Mouse (Mus musculus) cerebral cortex, adult 2 months (tissue): ENCODE data around the gene Lipa.

Source experiments
- WGBS: fragments of 180-500 bp; shearing (Covaris S2); methylation state at CpG from one replicate; pipeline ENCODE4 v1.1.7; 2018; 5-methylcytosine and 5-hydroxymethylcytosine counted together

Lipa gene

DNA sequence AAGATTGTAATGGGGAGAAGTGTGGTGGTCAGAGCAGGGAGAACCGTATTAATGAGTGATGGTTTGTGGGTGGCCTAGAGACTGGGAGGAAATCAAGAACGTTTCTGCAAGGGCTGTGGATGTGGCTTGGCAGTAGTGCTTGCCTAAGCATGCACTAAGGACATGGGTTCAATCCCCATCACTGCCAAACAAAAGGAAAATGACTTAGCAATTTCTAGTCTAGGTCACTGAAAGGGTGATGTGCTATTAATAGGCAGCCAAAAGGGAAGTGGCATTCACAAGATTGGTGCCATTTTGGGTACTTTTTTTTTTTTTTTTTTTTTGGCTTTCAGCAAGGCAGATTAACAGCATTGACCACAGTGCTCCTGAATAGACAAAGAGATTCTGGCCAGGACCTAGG lies 5.9 kb downstream of the Lipa start:
- 57% methylated on average over 2 of the region's 2 CpGs for WGBS

DNA sequence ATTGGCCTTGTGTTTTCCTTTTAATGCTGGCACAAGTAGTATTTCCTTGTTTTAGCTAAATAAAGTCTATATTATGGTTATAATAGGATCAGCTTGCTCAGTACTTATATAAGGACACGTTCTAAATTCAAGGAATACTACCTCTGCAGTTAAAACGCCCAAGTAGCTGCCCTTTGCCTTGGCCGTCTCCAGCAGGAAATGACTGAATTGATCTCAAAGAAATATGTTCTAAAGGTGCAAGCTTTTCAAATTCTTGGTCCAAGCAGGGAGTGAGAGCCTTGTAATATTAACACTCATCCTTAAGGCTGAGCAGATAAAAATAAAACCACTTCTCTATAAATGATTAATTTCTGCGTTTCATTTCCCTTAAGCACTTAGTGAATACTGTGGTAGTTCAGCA lies 7.2 kb downstream of the Lipa start:
- 79% methylated on average over 4 of the region's 4 CpGs for WGBS

DNA sequence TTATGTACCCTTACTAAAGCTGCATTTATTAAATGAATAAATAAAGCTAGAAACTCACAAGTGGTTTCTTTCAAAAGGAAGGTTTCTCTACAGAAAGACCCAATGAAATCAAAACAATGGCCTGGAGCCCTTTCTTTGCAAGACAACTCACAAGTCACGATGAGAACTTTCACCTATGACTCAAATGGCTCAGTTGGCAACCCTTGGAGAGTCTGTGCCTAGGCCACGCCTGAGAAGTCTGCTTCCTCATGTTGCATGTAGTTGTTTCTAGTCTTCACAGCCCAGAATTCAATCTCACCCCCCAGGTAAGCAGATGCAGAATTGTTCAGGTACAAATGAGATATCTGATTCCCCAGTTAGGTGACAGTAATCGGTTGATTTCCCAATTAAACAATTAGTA lies 7.6 kb downstream of the Lipa start:
- WGBS = 86% methylated on average over 3 of the region's 3 CpGs

DNA sequence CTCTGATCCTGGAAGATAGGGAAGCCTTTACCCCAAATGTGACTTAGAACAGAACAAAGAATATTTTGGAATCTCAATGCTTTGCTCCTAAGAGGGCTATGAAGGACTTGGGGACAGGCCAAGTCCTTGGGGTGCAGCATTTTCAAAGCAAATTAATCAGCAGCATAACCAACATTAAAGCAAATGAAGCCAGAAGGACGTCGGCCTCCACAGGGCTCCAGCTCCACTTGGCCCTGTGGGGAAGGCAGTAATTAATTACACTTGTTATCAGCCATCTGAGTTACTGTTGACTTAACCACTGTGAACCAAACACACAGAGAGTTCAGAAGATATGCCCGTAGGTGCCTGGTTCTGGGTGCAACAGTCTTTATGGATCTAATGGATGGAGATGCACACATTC lies 8.5 kb downstream of the Lipa start:
- WGBS = 68% methylated on average over 3 of the region's 3 CpGs

DNA sequence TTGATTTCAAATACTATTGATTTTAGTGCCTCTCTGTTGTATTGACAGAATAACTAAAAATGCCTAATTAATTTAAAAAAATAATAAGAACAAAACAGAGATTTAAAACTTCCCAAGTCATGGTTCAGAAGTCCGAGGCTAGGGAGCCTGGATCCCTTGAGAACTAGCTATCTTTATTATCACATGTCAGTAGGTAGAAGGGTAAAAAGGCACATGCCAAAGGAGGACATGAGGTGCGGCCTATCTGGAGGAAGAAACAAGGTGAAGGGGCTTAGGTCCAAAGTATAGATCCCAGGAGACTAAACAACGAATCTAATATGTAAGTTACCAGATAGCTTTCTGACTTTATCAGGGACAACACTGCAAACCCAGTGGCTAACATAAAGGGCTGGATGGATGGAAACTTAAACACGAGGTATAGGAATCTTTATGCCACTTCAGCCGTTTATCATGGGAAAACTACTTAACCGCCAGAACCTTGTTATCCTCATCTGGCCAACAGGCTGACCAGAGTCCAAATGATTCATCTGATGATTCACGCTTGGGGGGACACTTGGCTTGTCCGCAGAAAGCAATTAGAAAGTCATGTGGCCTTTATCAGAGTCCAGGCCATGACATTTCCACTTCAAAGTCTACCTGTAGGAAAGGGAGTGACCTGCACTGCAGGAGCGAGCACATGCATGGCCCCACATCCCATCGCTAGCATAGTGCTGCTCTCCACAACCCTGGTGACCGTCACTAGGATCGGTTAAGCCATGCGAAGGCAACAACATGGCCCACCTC lies 9.3 kb downstream of the Lipa start:
- 92% methylated on average over 13 of the region's 13 CpGs for WGBS

DNA sequence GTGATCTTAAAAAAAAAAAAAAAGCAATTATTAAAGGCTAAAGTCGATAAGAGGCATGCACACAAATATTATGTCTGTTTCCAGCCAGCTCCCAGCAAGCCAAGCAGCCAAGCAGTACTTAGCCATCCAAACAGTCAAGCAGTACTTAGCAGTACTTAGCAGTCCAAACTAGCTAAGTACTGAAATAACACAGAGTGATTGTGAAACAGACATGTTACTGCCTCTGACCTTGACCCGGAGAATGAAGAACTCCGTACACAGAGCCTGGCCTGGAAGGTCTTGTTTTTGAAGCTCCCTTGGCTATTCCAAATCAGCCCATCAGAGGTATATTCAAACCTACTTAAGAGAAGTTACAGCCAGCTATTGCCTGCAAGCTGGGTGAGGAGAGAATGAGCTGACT lies 10.1 kb downstream of the Lipa start:
- WGBS = 91% methylated on average over 3 of the region's 3 CpGs

DNA sequence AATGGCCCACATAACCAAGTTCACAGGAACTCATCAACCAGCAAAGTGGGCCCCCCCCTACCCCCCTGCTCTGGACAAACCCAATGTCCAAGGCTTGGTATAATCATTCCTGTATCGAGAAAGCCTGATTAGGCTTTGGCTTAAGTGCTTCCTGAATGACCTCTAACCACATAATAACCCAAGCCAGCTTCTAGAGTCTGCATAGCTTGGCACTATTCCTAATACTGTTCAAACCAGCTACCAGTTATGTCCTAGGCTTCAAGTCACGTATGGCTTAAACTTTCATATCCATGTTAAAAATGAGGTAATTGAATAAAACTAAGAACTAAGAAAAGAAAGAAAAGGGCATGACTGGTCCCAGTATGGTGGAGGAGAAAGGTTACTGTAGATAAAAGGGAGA lies 10.9 kb downstream of the Lipa start:
- 93% methylated on average over 2 of the region's 2 CpGs for WGBS

DNA sequence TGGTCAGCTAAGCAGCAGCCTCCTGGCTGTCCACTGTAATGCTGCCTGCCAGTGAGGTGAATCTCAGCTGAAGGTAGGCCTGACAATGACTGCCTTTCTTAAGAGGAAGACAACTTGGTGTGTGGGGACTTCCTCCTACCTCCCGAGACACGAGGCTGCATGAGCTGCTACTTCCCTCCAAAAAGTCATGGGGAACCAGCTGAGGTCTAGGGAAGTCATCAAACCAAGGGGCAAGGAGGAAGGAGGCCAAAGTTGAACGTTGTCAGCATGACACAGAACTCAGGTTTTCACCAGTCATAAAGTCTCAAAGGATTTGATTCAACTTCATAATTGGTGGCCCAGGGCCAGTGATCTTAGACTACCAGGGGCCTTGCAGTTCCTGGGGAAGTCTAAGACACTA lies 11.6 kb downstream of the Lipa start:
- WGBS = 69% methylated on average over 3 of the region's 3 CpGs

DNA sequence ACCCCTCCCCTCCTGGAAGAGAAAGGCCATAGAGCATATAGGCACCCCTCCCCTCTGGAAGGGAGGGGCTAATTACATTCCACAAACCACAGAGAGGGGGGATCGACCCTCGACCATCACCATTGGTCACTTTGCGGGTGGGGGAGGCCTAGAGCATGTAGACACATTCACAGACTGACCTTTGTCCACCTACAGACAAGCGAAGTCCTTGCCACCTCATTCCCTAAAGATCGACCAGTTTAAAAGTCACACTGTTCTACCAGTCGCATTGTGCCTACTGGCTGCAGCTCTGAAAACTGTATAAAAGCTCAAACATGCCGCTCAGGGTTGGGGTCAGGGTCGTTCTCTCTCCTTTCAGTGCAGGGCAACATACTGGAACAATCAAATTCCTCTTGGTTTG lies 15.7 kb downstream of the Lipa start:
- WGBS = 82% methylated on average over 8 of the region's 8 CpGs

DNA sequence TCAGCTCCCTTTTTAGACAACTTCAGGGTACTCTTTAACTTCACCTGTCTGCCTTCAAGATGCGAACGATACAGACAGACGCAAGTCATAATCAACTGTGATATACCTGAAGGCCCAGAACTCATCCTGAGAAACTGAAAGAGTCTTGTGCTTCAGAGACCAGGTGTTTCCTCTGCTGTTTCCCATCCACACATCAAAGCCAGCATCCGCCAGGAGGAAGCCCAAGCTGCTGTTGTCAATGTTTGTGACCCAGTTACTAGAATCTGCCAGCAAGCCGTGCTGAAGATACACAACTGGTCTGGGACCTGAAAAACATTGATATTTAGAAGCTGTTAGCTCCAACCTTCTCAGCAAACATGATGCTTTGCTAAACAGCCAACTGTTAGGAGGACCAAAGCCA lies 16.6 kb downstream of the Lipa start:
- WGBS = 86% methylated on average over 5 of the region's 5 CpGs

DNA sequence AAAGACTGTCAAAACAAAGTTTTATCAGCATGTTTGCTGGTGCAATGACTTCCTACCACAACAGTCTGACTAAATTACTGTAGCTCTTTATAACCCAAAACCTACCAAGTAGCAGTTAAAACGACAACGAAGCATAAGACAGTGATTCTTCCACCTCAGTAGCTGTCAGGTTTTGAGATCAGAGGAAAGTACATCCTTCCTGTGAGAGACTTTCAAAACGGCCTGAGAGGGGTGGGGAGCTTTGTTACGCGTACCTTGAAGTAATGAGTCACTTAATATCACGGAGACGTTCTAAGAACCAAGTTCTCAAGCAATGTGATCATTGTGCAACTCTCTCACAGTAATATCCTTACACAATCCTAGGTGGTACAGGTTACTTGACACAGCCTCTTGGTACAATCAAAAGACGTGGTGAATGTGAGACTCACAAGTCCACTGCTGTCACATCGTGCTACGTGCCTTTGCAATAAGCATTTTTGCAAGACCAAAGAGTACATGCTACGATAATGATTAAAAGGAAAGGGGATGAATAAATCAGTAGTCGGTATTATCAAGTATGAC lies 22.0 kb downstream of the Lipa start:
- WGBS = 86% methylated on average over 12 of the region's 12 CpGs

DNA sequence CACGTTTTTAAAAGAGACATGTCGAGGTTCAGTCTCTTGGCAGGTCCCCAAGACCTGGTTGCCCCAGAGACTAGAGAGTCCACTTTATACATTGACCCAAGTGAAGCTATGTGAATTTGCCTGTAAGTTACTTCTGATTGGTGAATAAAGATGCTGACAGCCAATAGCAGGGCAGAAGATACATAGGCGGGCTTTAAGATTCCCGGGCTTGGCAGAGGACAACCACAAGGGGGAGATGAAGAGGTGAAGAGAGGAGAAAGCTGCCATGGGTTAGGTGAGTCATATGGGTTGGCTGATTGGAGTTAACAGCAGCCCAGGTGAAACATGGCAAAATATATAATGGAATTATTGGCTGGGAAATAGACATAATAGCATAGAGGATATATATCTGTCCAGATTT lies 26.5 kb downstream of the Lipa start:
- 53% methylated on average over 4 of the region's 4 CpGs for WGBS

DNA sequence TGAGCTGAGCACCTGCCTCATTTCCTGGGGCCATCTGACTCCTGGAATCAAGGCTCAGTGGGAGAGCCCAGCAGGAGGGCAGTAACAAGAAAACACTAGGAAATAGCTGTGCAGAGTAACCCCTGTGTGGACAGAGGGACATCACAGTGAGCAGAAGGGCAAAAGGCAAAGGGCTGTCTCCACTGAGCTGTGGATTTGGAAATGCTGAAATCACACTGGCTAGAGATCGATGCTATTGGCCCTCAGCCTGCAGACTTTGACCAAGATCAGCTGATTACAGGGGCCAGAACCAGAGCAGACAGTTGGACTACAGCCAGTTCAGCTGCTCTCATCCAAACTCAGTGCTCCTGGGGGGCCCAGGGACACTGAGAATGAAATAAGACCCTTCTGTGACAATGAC lies 30.9 kb downstream of the Lipa start:
- 47% methylated on average over 1 of the region's 1 CpGs for WGBS

DNA sequence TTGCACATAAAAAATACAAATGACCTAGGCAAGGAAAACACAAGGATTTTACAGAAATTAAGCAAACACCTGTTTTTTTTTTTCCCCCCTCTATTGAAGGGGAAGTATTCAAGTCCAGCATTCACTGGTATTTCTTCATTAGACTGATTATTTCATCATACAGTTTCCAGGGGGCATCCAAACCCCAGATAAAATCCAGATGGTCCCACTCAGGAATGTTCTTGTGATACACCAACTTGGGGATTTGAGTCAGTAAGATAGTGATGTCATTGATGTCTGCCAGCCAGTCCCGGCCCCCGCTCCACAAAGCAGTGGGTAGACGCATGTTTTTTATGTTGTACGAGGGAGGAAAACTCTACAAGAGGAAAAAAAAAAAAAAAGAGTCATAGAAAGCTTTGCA lies 33.4 kb downstream of the Lipa start:
- 82% methylated on average over 4 of the region's 4 CpGs for whole genome bisulfite sequencing

DNA sequence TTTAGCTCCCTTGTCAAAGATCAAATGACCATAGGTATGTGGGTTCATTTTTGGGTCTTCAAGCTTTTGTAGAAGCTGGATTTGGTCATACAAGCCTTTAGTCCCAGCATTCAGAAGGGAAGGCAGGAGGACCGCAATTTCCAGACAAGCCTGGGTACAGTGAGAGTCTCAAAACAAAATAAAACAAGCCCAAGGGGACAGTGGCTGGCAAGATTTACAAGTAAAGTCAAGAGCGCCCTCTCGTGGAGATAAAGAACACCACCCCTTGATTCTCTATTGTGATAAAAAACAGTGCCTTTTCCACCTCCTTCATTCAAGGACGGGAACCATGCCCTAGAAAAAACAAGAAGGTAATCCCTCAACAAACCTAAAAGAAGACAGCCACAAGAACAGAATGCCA lies 43.7 kb downstream of the Lipa start:
- 12% methylated on average over 4 of the region's 4 CpGs for WGBS

DNA sequence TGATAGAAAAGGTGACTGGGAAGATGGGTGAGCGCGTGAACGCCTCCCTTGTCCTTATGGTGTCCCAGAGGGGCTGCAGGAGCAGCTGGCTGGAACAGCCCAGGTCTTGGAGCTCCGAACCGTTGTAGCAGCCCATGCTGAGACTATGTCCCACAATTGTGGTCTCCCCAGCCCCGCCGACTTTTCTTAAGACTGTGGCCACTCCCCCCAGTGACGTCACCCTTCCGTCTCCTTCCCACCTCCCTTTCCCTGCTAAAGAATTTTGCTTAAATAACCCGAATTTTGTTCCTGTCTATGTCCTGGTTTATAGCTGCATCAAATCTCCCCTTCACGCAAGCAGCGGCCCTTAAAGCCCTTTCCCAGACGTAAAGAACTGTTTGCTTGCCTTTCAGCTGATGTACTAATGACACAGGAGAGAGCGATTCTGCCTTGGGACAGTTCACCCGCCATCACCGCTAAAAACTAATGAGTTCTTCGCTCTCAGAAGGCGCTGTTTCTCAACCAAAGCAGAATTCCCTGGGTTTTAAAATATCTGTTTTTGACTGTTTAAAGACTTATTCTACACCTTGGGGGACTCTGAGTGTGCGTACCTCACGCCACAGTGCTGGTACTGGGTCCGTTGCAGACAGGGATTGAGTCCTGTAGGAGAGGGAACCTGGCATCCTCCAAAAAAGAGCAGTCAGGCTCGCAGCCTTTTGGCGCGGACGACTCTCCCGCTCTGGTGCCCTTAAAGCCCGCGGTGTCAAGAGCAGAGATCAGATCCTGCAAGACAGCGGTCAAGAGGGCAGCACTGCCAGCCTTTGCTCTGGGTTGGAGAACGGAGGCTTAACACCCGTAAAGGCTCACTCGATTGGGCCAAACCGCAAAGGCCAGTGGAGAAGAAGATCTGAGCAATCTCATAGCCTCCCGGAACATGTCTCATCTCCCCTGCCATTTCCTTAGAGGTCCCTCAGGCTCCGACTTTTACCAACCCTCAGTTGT lies 52.0 kb downstream of the Lipa start, which contains the start of gene Ch25h:
TSS of gene Ch25h (minus strand) at position 174 of the 981 bp plus-strand sequence.
- WGBS = 5% methylated on average over 35 of the region's 35 CpGs

DNA sequence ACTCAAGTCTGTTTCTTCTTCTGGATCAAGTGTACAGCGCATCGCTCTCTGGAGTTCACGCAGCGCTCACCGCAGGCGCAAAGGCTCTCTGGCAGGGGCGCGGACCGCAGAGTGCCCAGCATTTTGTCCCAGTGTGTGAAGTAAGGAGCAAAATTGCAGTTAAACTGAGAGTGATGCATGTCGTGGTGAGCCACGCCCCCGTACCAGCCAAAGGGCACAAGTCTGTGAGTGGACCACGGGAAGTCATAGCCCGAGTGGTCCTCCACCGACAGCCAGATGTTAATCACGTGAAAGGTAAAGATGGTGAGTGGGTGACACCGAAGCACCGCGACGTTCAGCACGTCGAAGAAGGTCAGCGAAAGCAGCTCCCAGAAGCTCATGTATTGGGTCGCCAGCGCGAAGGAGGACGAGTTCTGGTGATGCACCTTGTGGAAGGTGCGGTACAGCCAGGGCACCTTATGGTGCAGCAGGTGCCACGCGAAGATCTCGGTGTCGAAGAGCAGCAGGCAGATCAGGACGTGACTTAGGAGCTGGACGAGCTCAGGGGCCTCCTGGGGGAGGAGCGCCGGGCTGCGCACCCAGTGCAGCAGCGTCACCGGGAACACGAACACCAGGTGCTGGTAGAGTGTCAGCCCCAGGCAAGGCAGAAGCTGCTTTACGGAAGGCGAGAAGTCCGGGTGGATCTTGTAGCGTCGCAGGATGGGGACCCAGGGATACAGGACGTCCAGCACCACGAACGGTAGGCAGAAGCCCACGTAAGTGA lies 52.9 kb downstream of the Lipa start:
- WGBS = 6% methylated on average over 49 of the region's 49 CpGs

DNA sequence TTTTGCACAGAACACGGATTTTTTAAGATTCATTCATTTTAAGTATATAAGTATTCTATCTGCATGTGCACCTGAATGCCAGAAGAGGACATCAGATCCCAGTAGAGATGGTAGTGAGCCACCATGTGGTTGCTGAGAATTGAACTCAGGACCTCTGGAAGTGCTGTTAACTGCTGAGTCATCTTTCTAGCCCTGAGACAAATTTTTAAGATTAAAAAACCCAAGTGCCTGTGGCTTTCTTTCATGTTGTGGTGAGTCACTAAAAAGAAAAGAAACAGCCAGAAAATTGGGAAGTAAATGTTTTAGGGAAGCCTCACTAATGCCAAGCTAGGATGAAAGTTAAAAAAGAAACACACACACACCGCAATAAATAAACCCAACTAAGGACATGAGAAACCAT lies 55.6 kb downstream of the Lipa start:
- WGBS = 84% methylated on average over 2 of the region's 2 CpGs

DNA sequence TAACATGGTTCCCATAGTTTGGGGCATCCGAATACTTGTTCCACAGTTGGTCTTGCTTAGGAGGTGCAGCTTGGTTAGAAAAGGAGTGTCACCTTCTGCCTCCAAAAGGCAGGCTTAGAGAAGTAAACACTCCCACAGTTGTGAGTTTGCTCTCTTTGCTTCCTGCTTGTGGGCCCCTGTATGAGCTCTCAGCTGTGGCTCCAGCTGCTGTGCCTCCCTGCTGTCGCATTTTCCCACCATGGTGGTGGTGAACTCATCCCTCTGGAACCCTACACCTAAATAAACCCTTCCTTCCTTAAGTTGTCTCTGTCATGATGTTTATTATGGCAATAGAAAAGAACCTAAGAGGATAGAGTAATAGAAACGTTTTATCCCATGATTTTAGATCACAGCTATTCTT lies 58.5 kb downstream of the Lipa start:
- 74% methylated on average over 3 of the region's 3 CpGs for WGBS

DNA sequence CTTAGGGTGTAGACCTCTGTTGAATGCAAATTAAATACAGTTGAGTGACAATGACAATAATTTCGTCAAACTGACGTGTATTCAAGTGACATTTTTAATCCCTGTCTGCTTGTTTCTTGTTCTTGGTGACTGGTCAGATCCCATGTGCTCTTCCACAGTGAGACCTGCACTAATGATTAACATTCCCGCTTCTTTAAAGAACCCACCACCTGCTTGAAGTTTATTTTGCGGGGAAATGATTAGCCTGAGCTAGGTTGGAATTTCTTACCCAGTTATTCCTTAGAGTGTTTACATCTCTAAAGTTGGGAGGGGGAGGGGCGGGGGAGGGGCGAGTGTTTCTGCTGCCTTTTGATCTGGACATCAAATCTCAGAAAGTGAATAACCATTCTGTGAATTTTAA lies 59.1 kb downstream of the Lipa start:
- WGBS = 54% methylated on average over 6 of the region's 6 CpGs

DNA sequence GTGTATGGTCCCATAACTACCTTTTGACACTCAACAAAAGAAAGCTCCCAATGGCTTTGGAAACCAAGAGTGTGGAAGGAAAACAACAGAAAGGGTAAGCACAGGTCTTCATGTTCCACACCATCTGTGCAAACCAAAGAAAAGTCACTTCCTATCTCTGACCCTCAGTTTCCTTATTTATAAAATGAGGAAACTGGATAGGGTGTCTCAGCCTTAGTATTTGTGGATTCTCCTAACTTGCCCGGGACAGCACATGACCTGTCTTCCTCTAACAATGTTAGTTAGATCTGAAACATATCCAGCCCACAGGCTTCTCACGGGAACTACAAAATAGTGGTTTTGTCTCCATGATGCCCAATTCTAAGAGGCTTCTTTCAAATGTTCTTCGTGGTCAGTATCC lies 62.8 kb downstream of the Lipa start:
- 69% methylated on average over 3 of the region's 3 CpGs for WGBS
